Mouse (Mus musculus): ENCODE data around the gene Ly6g5b.

GRCm38 (mm10) chr17:35064951-35065947, 50.0 kb downstream of the Ly6g5b start, which contains the start of gene Ly6g6c:
- no peak for TF ChIP-seq EP300 (IDR thresholded peaks at IDR 0.05; ENCODE audit: low read depth)
- no peak for TF ChIP-seq CTCF (IDR thresholded peaks at IDR 0.05; ENCODE audit: low read depth)

All from liver, embryonic 14.5 days (tissue).